Mouse (Mus musculus): ENCODE results near the gene Rad23a. TPM values are rescaled to one million over a fixed set of nuclear protein-coding genes. Genes with fewer than 3 reads are reported as not detected.
A peak's percentile ranks its signal among the peaks of the same experiment; 100 is the strongest.

The Rad23a gene
- 10 to 100 TPM; 80.8 to 81.1 TPM for total RNA-seq (2021)

DNA sequence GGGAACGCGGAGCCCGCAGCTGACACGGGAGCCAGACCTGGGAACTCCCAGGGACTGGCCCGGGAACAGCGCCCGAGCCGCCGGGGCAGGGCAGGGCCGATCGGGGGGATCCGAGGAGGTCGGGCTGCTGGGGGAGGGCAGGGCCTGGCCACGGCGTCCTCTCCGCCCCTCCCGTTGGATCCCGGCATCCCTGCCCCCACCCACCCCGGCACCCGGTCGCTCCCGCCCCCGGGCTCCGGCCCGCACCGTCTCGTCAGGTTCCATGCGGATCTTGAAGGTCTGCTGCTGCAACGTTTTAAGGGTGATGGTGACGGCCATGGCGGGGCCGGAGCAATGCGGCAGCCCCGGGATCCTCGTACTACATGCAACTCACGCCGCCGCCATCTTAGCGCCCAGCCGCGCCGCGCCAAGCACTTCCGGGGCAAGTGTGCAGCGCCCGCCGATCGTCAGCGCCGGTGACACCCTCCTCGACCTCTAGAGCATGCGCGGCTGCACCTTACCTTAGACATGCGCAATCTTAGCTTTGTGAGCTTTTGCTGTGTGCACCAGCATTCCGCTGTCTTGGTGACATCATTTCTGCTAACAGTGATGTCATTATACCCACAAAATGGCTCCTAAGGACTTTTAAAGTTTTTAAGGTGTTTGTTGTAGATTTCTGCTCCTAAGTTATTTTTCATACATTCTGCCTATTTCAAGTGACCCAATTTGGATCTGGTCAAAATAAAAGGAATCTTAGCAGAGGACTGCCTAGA, at the start of gene Rad23a:
Gene Rad23a (minus strand): TSS at position 418 of the 752 bp plus-strand sequence.
- intact Hi-C loops (cut with DNase I): no loop called here
- DNase-seq (ENCODE audit: low spot score): peak; percentile 80

DNA sequence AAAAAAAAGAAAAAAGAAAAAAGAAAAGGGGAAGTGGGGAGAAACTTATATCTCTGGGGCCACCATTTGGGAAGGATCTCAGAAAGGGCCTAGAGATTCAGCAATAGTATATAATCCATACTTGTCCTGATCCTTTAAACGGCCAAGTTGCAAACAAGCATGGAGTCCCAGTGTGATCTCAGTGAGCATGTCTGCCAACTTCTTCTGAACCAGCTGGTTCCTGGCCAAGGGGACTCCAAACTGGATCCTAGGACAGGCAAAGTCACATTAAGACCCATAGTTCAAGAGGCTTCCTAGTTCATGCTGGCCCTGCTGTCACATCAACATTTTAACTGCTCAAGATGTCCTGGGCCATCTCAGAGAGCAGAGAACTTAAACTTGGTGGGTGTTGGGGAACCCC, 48.7 kb upstream of the Rad23a start:
- DNase-seq (ENCODE audit: low spot score): no peak
- intact Hi-C loops (cut with DNase I): no loop called here

DNA sequence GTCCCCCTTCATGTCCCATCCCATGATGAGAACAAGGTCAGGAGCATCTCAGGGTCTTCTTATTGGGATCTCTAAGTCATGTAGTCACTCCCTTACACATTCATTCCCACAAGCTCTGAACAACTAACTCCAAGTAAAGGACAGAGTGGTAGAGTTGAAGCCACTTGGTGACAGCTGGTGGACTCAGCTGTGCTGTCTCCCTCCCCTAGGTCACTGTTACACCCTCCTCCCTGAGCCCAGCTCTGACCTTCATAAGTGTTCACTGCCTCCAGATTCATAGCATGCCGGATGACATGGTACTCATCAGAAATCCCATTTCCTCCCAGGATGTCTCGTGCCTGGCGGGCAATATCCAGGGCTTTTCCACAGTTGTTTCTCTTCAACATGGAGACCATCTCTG, 47.8 kb upstream of the Rad23a start:
- DNase-seq (ENCODE audit: low spot score): no peak
- intact Hi-C loops (cut with DNase I): no loop called here

DNA sequence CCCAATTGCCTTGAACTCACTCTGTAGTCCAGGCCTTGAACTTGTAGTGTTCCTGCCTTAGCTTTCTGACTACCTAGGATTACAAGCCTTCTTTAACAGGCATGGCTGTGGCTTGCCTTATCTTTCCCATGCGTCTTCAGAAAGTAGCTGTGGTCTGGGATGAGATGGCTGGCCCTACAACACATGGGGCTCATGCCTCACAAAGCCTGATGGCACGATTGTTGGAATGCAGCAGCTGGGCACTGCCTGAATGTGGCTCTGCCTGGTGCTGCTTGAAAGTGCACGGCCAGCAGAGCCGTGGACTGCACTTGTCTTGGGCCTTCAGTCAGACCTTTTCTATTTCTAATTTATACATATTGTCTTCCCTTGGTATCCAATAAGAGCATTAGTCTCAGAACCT, 44.3 kb upstream of the Rad23a start:
- intact Hi-C loops (cut with DNase I): no loop called here
- no peak for DNase-seq (ENCODE audit: low spot score)

DNA sequence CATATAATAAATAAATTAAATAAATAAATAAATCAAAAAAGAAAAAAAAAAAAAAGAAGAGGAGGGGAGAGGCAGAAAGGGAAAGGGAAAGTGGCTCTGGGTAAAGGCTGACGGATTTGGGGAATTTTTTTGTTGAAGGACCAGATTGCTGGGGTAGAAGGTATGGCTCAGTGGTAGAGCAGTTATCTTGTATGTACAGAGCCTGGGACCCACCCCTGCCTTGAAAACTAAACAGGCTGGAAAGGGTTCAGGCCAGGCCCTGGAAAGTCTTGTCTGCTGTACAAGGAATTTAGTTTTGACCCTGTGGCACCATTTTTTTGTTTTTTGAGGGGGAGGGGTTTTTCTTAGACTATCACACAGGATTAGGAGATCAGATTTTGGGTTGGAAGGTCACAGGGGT, 38.5 kb upstream of the Rad23a start:
- DNase-seq (ENCODE audit: low spot score): no peak
- intact Hi-C loops (cut with DNase I): no loop called here

DNA sequence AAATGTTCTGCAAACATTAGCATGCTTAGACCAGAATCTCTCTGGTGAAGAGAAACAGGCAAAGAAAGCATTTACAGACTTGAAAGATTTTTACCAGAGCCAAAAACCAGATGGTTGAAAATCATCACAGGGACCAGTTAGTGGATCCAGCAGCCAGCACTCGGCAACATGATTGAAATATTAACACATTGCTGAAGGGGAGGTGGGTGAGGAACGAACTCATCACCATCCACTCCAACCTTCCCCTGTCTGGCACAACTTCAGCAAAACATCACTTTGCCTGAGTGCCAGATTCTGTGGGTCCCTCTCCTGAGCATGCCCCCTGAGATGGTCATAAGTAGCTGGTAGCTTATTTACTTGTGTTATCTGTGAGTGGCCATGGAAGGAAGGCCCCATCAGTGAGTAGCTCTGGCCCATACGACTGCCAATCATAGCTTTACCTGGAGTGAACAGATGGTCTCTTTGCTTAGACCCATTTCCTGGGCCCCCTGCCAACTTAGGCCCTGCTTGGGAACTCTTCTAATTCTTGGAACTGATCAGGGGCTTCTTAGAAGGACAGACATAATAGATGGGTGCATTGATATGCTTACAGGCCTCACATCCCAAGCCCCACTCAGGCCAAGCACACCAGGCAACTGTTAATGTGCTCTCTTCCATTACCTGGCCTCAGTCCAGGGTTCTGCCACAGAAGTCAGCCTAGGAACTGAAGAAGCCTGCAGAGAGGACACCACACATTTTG, 37.0 kb upstream of the Rad23a start:
- no peak for DNase-seq (ENCODE audit: low spot score)
- intact Hi-C loops (cut with DNase I): no loop called here

DNA sequence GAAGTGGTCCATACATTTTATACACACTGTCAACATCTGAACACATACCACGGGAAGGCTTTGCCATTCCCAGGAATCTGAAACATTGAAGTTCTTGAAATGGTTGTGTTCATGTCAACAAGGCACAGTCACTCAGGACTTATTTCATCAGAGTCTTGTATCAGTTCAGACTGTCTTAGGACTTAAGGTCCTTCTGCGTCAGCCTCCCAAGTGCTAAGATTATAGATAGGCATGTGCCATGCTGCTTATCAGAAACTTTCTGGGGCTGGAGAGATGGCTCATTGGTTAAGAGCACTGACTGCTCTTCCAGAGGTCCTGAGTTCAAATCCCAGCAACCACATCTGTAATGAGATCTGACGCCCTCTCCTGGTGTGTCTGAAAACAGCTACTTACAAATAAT, 33.9 kb upstream of the Rad23a start:
- DNase-seq (ENCODE audit: low spot score): no peak
- intact Hi-C loops (cut with DNase I): no loop called here

DNA sequence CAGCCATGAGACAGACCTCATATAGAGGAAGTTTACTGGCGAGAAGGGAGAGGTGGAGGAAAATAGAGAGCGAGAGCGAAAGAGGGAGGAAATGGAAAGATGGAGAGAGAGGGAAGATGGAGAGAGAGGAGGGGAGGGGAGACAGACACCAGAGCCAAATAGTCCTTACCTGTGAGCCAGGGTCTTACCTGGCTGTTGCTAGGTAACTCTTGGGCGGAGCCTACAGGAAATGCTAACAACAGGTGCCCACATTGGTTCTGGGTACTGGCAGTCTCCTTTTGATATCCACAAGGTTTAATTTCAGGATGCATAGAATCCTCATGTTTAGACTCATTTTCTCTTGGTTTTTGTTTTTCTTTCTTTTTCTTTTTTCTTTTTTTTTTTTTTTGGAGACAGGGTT, 32.6 kb upstream of the Rad23a start:
- intact Hi-C loops (cut with DNase I): no loop called here
- DNase-seq (ENCODE audit: low spot score): no peak

DNA sequence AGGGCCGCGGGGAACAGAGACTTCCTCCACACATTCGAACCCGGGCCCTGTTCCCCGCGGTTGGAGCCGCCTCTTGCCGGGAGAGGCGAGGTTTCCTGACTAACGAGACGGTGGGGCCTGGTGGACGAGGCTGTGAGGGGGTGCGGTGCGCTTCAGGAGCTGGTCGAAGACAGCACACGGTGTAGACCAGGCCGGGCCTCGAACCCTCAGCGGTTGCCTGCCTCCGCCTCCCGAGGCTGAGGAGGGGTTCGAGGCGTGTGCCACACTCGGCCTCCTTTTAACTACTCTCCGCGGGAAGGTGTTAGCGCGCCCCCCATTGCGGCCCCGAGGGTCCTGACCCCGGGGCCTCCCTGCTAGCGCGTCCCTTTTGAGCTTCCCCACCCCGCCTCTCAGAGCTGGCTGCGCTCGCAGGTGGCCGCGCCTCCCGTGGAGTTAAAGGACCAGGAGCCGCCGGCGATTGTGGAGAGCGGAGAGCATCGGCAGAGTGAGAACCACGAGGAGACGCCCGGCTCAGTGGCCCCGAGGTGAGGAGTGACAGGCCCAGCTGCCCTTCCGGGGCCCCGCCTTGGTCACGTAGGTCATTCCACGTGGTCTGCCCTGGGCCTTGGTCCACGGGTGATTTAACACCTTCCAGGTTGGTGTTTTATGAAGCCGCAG, 32.0 kb upstream of the Rad23a start:
- no peak for DNase-seq (ENCODE audit: low spot score)
- intact Hi-C loops (cut with DNase I): no loop called here

DNA sequence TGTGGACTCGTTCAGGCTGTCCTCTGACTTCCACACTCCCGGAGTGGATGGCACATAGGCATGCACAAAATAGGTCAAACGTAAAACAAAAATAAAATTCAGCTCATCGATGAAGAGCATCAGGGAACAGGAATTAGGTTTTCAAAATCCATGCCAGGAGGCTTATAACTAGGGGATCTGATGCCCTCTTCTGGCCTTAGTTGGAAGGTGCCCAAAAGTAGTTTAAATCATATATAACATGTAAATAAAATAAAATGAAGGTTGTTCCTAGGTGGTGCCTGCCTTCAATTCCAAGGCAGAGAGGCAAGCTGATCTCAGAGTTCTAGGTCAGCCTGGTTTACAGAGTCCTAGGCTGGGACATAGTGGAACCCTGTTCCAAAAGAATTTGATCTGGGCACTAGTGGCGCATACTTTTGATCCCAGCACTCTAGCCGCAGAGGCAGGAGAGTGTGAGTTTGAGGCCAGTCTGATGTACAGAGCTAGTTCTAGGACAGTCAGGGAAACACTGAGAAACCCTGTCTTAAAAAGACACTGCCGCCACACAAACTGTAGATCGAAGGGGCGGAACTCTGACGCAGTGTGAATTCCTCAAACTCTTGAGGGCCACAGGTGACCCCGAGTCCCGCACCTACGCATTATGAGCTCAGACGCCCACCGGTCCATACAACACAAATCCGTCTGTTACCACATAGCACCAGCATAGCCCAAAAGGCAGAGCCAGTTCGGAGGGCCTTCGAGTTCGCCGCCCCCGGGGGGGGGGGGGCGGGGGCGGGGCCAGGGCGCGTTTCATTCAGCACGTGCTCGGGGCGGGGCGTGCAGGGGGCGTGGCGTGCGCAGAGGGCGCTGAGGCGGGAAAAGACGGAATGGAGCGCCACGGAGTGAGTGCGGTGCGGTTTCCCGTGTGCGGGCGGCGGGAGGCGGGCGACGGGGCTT, 31.2 kb upstream of the Rad23a start, which contains the start of gene Syce2:
Gene Syce2 (plus strand): TSS at position 736 of the 933 bp plus-strand sequence.
- intact Hi-C loops (cut with DNase I): no loop called here
- DNase-seq (ENCODE audit: low spot score): peak; percentile 26

DNA sequence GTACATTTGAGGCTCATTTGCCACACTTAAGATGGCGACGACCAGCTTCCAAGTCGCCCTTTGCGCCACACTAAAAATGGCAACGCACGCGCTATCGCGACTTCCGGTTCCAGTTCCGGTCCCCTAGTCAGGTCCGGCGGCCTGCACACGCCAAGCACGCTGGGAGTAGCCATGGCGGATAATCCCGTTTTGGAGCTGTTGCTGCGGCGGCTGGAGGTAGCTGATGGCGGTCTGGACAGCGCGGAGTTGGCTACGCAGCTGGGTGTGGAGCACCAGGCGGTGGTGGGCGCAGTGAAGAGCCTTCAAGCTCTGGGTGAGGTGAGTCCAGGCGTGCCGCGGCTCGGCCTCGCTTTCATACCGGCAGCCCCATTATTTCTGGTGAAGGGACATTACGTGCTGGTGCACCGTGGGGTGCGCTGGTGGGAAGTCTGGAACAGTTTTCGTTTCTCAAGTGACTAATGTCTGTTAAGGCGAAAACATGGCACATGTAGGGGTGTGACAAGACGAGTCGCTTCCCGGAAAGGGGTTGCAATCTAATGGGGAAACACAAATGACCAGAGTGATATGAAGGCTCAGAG, 16.5 kb upstream of the Rad23a start, which contains the start of gene Farsa:
Gene Farsa (plus strand): TSS at position 126 of the 578 bp plus-strand sequence.
- DNase-seq (ENCODE audit: low spot score): peak; percentile 85
- intact Hi-C loops (cut with DNase I): loop anchor here (2.0 to 5.0 kb wide), 2 partner anchors 35 to 46 kb away; partner anchors contain the start of gene Gcdh

DNA sequence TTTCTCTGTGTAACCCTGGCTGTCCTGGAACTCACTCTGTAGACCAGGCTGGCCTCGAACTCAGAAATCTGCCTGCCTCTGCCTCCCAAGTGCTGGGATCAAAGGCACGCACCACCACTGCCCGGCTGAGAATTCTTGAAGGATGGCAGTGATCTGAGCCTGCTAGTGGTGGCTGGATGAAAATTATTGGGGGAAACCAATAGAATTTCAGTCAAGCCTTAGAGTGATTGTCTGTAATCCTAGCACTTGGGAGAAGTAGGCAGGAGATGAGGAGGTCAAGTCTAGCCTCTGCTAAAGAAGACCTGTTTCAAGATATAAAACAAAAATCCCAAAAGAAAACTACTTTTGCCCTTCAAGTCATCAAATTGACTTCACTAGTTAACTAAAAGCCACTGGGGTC, 16.0 kb upstream of the Rad23a start:
- intact Hi-C loops (cut with DNase I): loop anchor here (2.0 to 5.0 kb wide), 2 partner anchors 36 to 46 kb away; partner anchors contain the start of gene Gcdh
- no peak for DNase-seq (ENCODE audit: low spot score)

DNA sequence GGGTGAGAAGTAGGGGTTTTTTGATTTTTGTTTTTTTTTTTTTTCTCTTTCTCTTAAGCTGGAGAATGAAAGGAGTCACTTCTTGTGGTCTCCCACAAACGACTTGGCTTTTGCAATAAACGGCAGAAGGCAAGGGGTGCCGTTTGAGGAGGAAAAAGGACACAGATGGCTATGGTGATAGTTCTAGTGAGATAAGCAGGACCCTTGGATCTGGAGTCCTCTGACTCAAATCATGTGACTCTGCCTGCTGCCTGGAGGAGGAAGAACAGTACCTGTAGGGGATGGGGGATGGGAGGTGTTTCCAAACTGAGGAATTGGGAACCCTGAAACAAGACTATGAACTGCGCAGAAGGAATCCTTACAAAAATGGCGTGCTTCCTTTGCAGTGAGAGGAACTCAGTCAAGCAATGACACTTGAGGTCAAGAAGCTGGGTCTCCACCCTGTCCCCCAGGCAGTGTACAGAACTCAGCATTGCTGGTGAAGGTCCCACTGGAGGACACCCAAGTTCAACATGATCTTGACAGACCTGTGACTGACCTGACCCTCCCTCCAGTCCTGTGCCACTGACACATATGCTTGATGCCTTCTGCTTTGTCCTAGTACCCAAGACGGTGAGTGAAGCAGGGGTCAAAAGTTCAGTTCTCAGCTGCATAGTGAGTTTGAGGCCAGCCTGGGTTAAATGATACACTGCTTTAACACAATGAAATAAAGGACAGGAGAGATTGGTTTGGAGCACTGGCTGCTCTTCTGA, 7.4 kb upstream of the Rad23a start:
- DNase-seq (ENCODE audit: low spot score): no peak
- intact Hi-C loops (cut with DNase I): loop anchor here (5.0 kb wide), 1 partner anchor 1241 kb away; the partner anchor contains the start of genes Dnajb1 and Tecr

DNA sequence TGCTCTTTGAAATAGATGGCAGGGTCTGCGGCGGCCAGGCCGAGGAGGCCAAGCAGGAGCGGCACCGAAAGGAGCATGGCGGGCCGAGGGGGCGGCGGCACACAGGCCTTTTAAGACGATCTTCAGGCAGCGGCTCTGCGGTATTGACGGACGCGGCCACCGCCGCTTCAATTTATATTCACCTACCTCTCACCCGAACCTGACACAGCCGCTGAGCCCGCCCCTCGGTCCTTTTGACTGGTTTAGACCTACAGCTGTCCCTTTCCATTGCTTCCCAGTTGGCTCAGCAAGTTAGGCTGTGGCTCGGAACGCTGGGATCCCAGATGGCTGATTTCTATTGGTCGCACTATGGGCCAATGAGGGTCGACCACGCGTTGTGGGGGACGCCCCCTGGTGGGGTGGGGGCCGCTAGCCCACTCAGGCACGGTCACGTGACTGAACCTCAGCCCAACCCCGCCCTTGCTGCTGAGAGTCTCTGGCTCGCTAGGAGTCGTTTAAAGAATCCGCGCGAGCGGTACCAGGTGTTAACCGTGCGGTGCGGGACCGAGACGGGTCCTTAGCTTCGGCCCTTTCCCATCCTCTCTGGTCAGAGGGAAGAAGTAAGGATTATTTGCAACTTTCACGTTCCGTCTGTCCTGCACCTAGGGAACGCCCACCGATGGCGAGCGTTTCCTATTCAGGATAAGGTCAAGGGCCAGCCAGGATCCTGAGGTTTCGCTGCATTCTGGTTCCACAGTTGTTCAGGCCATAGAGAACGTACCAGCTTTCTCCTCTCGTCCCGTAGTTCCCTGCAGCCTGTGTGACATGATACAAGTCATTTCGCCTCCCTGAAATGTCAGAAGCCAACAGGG, 6.5 kb upstream of the Rad23a start, which contains the start of gene Calr:
Gene Calr (minus strand): TSS at position 213 of the 851 bp plus-strand sequence.
- intact Hi-C loops (cut with DNase I): loop anchor here (5.0 kb wide), 1 partner anchor 1240 kb away; the partner anchor contains the start of genes Dnajb1 and Tecr
- peak; percentile 100 for DNase-seq (ENCODE audit: low spot score)

DNA sequence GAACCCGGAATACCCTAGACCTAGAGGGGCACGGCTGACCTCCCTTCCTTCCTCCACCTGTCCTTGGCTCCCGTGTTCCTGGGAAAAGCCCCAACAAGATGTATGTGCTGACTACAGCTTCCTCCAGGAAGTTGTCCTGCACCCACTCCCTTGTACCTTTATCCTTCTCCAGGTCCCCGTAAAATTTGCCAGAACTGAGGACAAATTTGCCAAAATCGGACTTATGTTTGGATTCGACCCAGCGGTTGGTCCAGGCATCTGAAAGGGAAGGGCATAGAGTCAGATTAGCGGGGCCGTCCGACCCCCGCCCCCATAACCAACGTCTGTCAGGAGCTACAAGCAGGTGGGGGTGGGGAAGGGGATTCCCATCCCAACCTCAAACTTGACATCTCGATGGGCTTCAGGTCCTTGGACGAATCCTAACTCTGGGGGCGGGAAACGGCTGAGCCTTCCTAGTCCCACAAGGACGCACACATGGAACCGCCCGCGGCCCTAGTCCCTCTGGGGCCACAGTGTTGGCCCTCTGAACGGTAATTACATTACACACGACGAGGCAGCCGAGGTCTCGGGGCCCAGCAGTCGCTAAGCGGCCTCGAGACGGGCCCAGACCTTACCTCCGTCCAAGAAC, 5.7 kb upstream of the Rad23a start:
- no peak for DNase-seq (ENCODE audit: low spot score)
- intact Hi-C loops (cut with DNase I): loop anchor here (5.0 kb wide), 1 partner anchor 1239 kb away; the partner anchor contains the start of genes Dnajb1 and Tecr

DNA sequence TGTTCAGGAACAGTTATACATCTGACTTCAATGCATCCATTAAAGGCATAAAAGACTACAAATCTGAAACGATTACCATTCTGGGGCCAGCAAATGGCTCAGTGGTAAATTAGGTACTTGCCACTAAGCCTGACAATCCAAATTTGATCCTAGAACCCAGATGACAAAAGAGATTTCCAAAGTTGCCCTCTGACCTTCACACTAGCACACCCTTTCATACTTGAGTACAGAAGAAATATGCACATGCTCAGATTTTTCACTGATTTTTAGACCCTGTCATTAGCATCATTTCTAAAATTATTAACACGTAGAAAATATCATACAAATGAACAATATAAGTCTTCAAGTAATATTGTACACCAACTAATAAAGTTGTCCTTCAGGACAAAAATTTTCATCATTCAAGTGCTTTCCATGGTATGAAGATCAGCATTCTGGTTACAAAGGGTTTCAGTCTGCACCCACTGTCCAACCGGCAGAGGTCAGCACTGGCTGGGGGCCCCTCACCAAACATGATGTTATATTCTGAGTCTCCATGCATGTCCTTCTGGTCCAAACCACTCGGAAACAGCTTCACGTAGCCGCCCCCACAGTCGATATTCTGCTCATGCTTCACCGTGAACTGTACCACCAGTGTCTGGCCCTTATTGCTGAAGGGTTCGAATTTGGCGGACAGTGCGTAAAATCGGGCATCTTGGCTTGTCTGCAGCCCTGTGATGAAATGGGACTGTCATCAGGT, 5.1 kb upstream of the Rad23a start:
- no peak for DNase-seq (ENCODE audit: low spot score)
- intact Hi-C loops (cut with DNase I): loop anchor here (5.0 kb wide), 1 partner anchor 1238 kb away; the partner anchor contains the start of genes Dnajb1 and Tecr
